Mouse (Mus musculus): ENCODE data around the gene Inha. TPM values are rescaled to one million over a fixed set of nuclear protein-coding genes. Genes with fewer than 3 reads are reported as not detected.
A peak's percentile ranks its signal among the peaks of the same experiment; 100 is the strongest.

The Inha gene
- total and polyA plus RNA-seq, 2 experiments: 0.53 TPM; not detected in 1

DNA sequence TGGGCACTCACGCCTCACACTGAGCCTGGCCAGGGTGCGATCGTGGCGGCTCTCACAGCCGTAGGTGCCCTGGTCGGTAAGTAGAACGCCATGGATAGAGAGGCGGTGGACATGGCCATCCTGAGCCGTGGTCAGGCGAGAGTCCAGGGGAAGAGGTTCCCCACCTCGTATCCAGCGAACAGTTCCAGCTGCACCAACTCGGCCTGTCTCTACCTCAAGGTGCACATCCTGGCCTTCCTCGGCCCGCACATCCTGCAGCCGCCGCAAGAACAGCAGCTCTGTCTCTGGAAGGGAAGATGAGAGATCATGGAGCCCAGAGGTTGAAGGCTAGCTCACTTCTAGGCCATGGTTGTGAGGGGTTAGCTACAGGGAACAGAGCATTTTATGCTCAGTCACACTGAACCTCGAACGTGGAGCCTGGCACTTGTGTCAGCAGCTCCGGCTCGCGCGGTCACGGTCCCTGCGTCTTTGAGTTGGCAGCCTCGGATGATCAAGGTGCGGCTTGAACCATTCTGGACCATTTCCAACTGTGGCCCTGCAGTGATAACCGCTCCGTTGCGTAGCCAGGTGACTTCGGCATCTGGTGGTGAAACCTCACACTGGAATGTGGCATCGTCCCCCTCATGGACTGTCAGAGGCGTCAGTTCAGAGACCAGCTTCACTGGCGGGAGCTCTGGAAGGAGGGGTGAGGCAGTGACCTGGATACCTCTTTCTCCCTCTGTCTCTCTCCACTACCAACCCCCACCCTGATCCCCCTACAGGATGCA lies 15.9 kb upstream of the Inha start:
- 88% methylated on average over 34 of the region's 34 CpGs for WGBS
- TF ChIP-seq POLR2A (IDR thresholded peaks at IDR 0.05; ENCODE audit: extremely low read depth, insufficient read depth, low read length) (no peak), CTCF (IDR thresholded peaks at IDR 0.05; ENCODE audit: low read depth, low read length) (no peak)

DNA sequence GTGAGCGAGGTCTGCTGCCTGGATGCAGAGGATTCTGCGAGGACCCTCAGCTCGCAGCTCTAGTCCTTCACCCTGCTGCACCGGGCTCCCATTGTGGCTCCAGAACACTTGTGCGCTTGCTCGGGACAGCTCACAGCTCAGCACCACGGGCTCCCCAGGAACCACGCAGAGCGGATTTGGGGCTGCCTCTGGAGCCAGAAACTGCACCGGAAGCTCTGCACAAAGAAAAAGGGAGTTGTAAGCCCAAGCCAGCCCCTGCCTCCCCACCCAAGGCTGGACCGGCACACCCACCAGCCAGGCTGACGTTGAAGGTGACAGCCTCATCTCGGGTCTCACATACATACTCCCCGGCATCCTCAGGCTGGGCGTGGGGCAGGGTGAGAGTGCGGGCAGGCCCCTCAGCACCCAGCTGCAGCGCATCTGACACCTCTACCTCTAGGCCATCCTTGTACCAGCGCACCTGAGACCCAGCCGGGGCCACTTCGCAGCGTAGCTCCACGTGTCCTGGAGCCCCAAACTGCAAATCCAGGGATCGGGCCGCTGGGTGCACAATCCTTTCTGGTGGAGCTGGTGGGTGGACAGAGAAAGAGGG lies 14.2 kb upstream of the Inha start:
- no peak for DNase-seq (ENCODE audit: extremely low read depth, low read depth, low spot score)
- 77% methylated on average over 24 of the region's 24 CpGs for WGBS
- Histone ChIP-seq H3K27me3 (ENCODE audit: control insufficient read depth, insufficient read depth, low read length) (no peaks in the 10 kb centered on the region; the same call in 1 of the 2 replicates), H3K4me1 (ENCODE audit: control insufficient read depth, insufficient read depth, low read length) (no peaks in the 10 kb centered on the region), H3K36me3 (ENCODE audit: control insufficient read depth, insufficient read depth, low read length) (no peaks in the 10 kb centered on the region), H3K4me3 (ENCODE audit: insufficient read depth, low read depth, low read length) (no peak overlapping the region), H3K79me2 (ENCODE audit: control insufficient read depth, insufficient read depth, low read length) (no peaks in the 10 kb centered on the region), H3K27ac (replicated peaks; ENCODE audit: insufficient read depth, low read depth, low read length) (no peak overlapping the region), H3K9ac (ENCODE audit: low read depth, low read length) (no peak overlapping the region)
- TF ChIP-seq CTCF (IDR thresholded peaks at IDR 0.05; ENCODE audit: low read depth, low read length): no peak
- no peak for TF ChIP-seq POLR2A (IDR thresholded peaks at IDR 0.05; ENCODE audit: extremely low read depth, insufficient read depth, low read length)

More for the DNA sequence above, 15.9 kb upstream of the Inha start:
- Histone ChIP-seq H3K4me1 (ENCODE audit: control insufficient read depth, insufficient read depth, low read length) (no peaks in the 10 kb centered on the region), H3K9ac (ENCODE audit: low read depth, low read length) (no peak overlapping the region), H3K79me2 (ENCODE audit: control insufficient read depth, insufficient read depth, low read length) (no peaks in the 10 kb centered on the region), H3K27ac (replicated peaks; ENCODE audit: insufficient read depth, low read depth, low read length) (no peak overlapping the region), H3K4me3 (ENCODE audit: insufficient read depth, low read depth, low read length) (no peak overlapping the region), H3K27me3 (ENCODE audit: control insufficient read depth, insufficient read depth, low read length) (peaks cover 3% of the 10 kb centered on the region; the same call in 1 of the 2 replicates), H3K36me3 (ENCODE audit: control insufficient read depth, insufficient read depth, low read length) (no peaks in the 10 kb centered on the region)
- no peak for DNase-seq (ENCODE audit: extremely low read depth, low read depth, low spot score)

DNA sequence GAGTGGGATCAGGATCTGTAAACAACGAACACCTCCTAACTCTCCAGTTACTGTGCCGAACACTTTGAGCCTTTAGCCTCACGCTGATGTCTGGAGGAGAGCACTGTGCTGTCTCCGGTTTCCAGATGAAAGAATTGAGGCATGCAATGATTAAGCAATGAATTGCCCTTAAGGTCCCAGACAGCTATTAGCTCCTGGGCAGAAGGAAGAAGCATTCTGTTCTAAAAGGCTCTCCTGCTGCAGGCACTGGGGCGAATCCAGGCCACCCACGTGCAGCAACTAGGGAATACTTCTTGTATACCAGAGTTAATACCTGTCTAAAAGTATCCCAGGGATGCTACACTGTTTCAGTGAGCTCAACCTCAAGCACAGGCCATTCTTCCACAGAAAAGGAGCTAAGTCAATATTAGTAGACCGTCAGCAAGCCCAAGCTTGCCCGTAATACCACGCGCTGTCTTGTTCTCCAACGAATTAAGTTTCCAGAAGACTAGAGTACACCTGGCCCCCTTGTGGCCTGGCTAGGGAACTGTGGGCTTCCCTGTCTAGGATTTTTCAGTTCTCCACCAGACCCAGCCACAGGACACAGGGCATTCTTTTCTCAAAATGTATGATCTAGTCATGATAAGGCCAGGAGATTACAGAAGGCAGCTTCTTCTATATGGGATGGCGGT lies 11.9 kb upstream of the Inha start:
- TF ChIP-seq CTCF (IDR thresholded peaks at IDR 0.05; ENCODE audit: low read depth, low read length) (peak; percentile 66), POLR2A (IDR thresholded peaks at IDR 0.05; ENCODE audit: extremely low read depth, insufficient read depth, low read length) (no peak)
- WGBS: 60% methylated on average over 12 of the region's 12 CpGs
- Histone ChIP-seq H3K27me3 (ENCODE audit: control insufficient read depth, insufficient read depth, low read length) (no peaks in the 10 kb centered on the region; the same call in 1 of the 2 replicates), H3K4me1 (ENCODE audit: control insufficient read depth, insufficient read depth, low read length) (no peaks in the 10 kb centered on the region), H3K27ac (replicated peaks; ENCODE audit: insufficient read depth, low read depth, low read length) (no peak overlapping the region), H3K4me3 (ENCODE audit: insufficient read depth, low read depth, low read length) (no peak overlapping the region), H3K9ac (ENCODE audit: low read depth, low read length) (no peak overlapping the region), H3K36me3 (ENCODE audit: control insufficient read depth, insufficient read depth, low read length) (no peaks in the 10 kb centered on the region), H3K79me2 (ENCODE audit: control insufficient read depth, insufficient read depth, low read length) (no peaks in the 10 kb centered on the region)
- DNase-seq (ENCODE audit: extremely low read depth, low read depth, low spot score): no peak

DNA sequence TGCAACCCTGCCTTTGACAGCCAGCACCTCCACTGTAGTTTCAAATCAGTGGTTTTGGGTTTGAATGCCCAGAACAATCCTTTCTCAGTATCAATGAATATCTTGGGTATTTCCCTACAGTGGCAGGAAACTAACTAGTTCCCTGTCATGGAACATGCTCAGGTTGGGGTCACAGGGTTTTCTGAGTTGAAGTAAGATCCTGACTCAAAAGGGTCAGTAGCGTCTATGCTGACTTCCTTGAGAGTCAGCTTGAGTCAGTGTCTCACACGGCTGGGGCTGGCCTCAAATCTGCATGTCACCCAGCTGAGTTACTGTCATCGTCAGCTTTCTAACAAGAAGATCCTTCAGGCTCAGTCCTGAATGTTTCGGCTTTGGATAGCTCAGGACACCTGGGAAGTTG lies 8.0 kb upstream of the Inha start:
- Histone ChIP-seq H3K36me3 (ENCODE audit: control insufficient read depth, insufficient read depth, low read length) (no peaks in the 10 kb centered on the region), H3K4me3 (ENCODE audit: insufficient read depth, low read depth, low read length) (no peak overlapping the region), H3K4me1 (ENCODE audit: control insufficient read depth, insufficient read depth, low read length) (no peaks in the 10 kb centered on the region), H3K79me2 (ENCODE audit: control insufficient read depth, insufficient read depth, low read length) (no peaks in the 10 kb centered on the region), H3K9ac (ENCODE audit: low read depth, low read length) (no peak overlapping the region), H3K27ac (replicated peaks; ENCODE audit: insufficient read depth, low read depth, low read length) (no peak overlapping the region), H3K27me3 (ENCODE audit: control insufficient read depth, insufficient read depth, low read length) (peaks cover 4% of the 10 kb centered on the region; the same call in 1 of the 2 replicates)
- TF ChIP-seq POLR2A (IDR thresholded peaks at IDR 0.05; ENCODE audit: extremely low read depth, insufficient read depth, low read length) (no peak), CTCF (IDR thresholded peaks at IDR 0.05; ENCODE audit: low read depth, low read length) (no peak)
- 88% methylated on average over 4 of the region's 4 CpGs for WGBS
- no peak for DNase-seq (ENCODE audit: extremely low read depth, low read depth, low spot score)

DNA sequence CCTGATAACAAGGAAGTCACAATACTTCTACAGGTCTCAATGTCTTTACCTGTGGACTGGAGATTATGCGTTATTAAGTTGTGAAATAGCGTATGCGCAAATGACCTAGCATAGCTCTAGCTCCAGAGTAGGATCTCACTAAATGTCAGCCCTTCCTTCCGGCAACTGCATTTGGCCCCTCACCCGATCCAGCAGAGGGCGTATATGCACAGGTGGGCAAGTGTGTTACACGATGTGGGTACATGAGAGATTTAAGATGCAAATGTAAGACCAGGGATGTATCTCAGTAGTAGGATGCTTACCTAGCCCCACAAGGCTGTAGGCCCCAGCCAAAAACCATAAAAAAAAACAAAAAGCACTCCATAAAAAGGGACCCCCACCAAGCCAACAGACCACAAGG lies 7.4 kb upstream of the Inha start:
- Histone ChIP-seq H3K9ac (ENCODE audit: low read depth, low read length) (no peak overlapping the region), H3K27me3 (ENCODE audit: control insufficient read depth, insufficient read depth, low read length) (peaks cover 4% of the 10 kb centered on the region; the same call in 1 of the 2 replicates), H3K79me2 (ENCODE audit: control insufficient read depth, insufficient read depth, low read length) (no peaks in the 10 kb centered on the region), H3K4me3 (ENCODE audit: insufficient read depth, low read depth, low read length) (no peak overlapping the region), H3K4me1 (ENCODE audit: control insufficient read depth, insufficient read depth, low read length) (no peaks in the 10 kb centered on the region), H3K27ac (replicated peaks; ENCODE audit: insufficient read depth, low read depth, low read length) (no peak overlapping the region), H3K36me3 (ENCODE audit: control insufficient read depth, insufficient read depth, low read length) (no peaks in the 10 kb centered on the region)
- no peak for DNase-seq (ENCODE audit: extremely low read depth, low read depth, low spot score)
- 82% methylated on average over 7 of the region's 7 CpGs for WGBS
- no peak for TF ChIP-seq POLR2A (IDR thresholded peaks at IDR 0.05; ENCODE audit: extremely low read depth, insufficient read depth, low read length)
- TF ChIP-seq CTCF (IDR thresholded peaks at IDR 0.05; ENCODE audit: low read depth, low read length): peak; percentile 49

Data from liver, adult 2 months (tissue).